Mouse (Mus musculus) CH12.LX (cell line): ENCODE data around the gene Pgap3. TPM values are rescaled to one million over a fixed set of nuclear protein-coding genes. Genes with fewer than 3 reads are reported as not detected.

Source experiments
- DNase-seq: peaks from one replicate; pipeline ENCODE4 v3.0.0-alpha.2; 2013; ENCODE audit errors: extremely low read depth
- H3K27ac ChIP-seq: 2 replicates; pipeline ENCODE4 v1.5.1; 2012; ENCODE audit warnings: low read depth, mild to moderate bottlenecking, control low read depth, moderate library complexity; ENCODE audit not compliant: insufficient read depth
- H3K27me3 ChIP-seq: replicated peaks from 2 replicates; pipeline ENCODE3; 2012; ENCODE audit warnings: inconsistent platforms
- H3K36me3 ChIP-seq, 2 experiments: replicated peaks in 1 of 2; 2 replicates each; pipeline versions ENCODE3 to v1.6.1; 2012; ENCODE audit warnings: inconsistent platforms in 1 of 2, low read length in 1 of 2, mild to moderate bottlenecking in 1 of 2, mixed read lengths in 1 of 2, moderate library complexity in 1 of 2; ENCODE audit not compliant: control insufficient read depth in 1 of 2, insufficient read depth in 1 of 2
- H3K4me1 ChIP-seq, 2 experiments: 2 replicates each; pipeline ENCODE4 v1.6.1; 2012; ENCODE audit warnings: inconsistent platforms in 1 of 2, moderate library complexity in 1 of 2; ENCODE audit not compliant: insufficient read depth in 2 of 2, control insufficient read depth in 1 of 2
- H3K4me2 ChIP-seq: 2 replicates; pipeline ENCODE4 v1.6.1; 2012; ENCODE audit warnings: low read depth, mild to moderate bottlenecking, control low read depth; ENCODE audit not compliant: poor library complexity, insufficient read depth, severe bottlenecking
- H3K4me3 ChIP-seq, 3 experiments: fragments of 150-350 bp in 1 of 3; sonication (generic) in 1 of 3; replicated peaks in 1 of 3; 2 replicates each; pipeline versions ENCODE3 to v1.5.1; 2011 to 2012; ENCODE audit warnings: low read depth in 2 of 3, low read length in 2 of 3, mild to moderate bottlenecking in 2 of 3, moderate library complexity in 2 of 3, control low read depth in 1 of 3, improper control_type of control experiment in 1 of 3, inconsistent platforms in 1 of 3, mixed read lengths in 1 of 3; ENCODE audit not compliant: poor library complexity in 1 of 3
- H3K79me2 ChIP-seq: replicated peaks from 2 replicates; pipeline ENCODE4 v1.6.1; 2012; ENCODE audit warnings: mild to moderate bottlenecking, moderate library complexity; ENCODE audit not compliant: control insufficient read depth, poor library complexity, insufficient read depth, severe bottlenecking; ENCODE audit errors: extremely low read depth
- H3K9ac ChIP-seq: 2 replicates; pipeline ENCODE4 v1.6.1; 2012; ENCODE audit warnings: low read depth, mild to moderate bottlenecking, control low read depth, moderate library complexity; ENCODE audit not compliant: insufficient read depth
- H3K9me3 ChIP-seq: replicated peaks from 2 replicates; pipeline ENCODE3; 2012; ENCODE audit warnings: low read length, inconsistent platforms, mixed read lengths
- BHLHE40 ChIP-seq: IDR thresholded peaks from 2 replicates; pipeline ENCODE4 v1.6.1; 2011; ENCODE audit warnings: mild to moderate bottlenecking, low read depth, low read length, improper control_type of control experiment
- E2F4 ChIP-seq: IDR thresholded peaks from 2 replicates; pipeline ENCODE4 v1.6.1; 2011; ENCODE audit warnings: low read depth, low read length, improper control_type of control experiment; ENCODE audit not compliant: insufficient replicate concordance
- IRF4 ChIP-seq: IDR thresholded peaks from 2 replicates; pipeline ENCODE4 v1.6.1; 2014; ENCODE audit warnings: low read depth, mild to moderate bottlenecking, inconsistent platforms, low read length, improper control_type of control experiment
- JUN ChIP-seq: IDR thresholded peaks from 2 replicates; pipeline ENCODE4 v1.6.1; 2011; ENCODE audit warnings: low read depth, mild to moderate bottlenecking, low read length, improper control_type of control experiment, moderate library complexity; ENCODE audit not compliant: insufficient read depth
- KAT2A ChIP-seq: IDR thresholded peaks from 2 replicates; pipeline ENCODE4 v1.6.1; 2012; ENCODE audit warnings: low read length, improper control_type of control experiment, inconsistent platforms; ENCODE audit not compliant: insufficient replicate concordance
- MAFK ChIP-seq: IDR thresholded peaks from 2 replicates; pipeline ENCODE4 v1.6.1; 2011; ENCODE audit warnings: low read length, improper control_type of control experiment; ENCODE audit not compliant: insufficient replicate concordance
- MAZ ChIP-seq: IDR thresholded peaks from 2 replicates; pipeline ENCODE4 v1.6.1; 2012; ENCODE audit warnings: low read depth, mild to moderate bottlenecking, inconsistent platforms, low read length, improper control_type of control experiment, moderate library complexity
- MEF2A ChIP-seq: IDR thresholded peaks from 2 replicates; pipeline ENCODE4 v1.6.1; 2014; ENCODE audit warnings: low read depth, mild to moderate bottlenecking, inconsistent platforms, low read length, improper control_type of control experiment, borderline replicate concordance
- MXI1 ChIP-seq: IDR thresholded peaks from 2 replicates; pipeline ENCODE4 v1.6.1; 2011; ENCODE audit warnings: mild to moderate bottlenecking, low read depth, low read length, improper control_type of control experiment
- MYC ChIP-seq: IDR thresholded peaks from 2 replicates; pipeline ENCODE4 v1.6.1; 2011; ENCODE audit warnings: low read depth, mild to moderate bottlenecking, improper control_type of control experiment, low read length
- NRF1 ChIP-seq: IDR thresholded peaks from 2 replicates; pipeline ENCODE4 v1.6.1; 2014; ENCODE audit warnings: low read depth, mild to moderate bottlenecking, inconsistent platforms, low read length, improper control_type of control experiment, moderate library complexity
- PAX5 ChIP-seq: IDR thresholded peaks from 2 replicates; pipeline ENCODE4 v1.6.1; 2012; ENCODE audit warnings: low read length, inconsistent platforms, mixed read lengths
- POLR2A ChIP-seq: IDR thresholded peaks from 2 replicates; pipeline ENCODE4 v1.6.1; 2011; ENCODE audit warnings: low read depth, mild to moderate bottlenecking, improper control_type of control experiment, low read length
- POLR2AphosphoS2 ChIP-seq: IDR thresholded peaks from 2 replicates; pipeline ENCODE4 v1.6.1; 2011; ENCODE audit warnings: low read depth, low read length, improper control_type of control experiment
- RAD21 ChIP-seq: IDR thresholded peaks from 2 replicates; pipeline ENCODE4 v1.6.1; 2011; ENCODE audit warnings: low read depth, mild to moderate bottlenecking, low read length, improper control_type of control experiment, moderate library complexity
- RCOR1 ChIP-seq: conservative IDR thresholded peaks from 2 replicates; pipeline ENCODE4 v1.6.1; 2012; ENCODE audit warnings: low read depth, mild to moderate bottlenecking, inconsistent platforms, low read length, improper control_type of control experiment
- SIN3A ChIP-seq: IDR thresholded peaks from 2 replicates; pipeline ENCODE4 v1.6.1; 2012; ENCODE audit warnings: low read length, improper control_type of control experiment, inconsistent platforms
- TBP ChIP-seq: conservative IDR thresholded peaks from 2 replicates; pipeline ENCODE4 v1.6.1; 2011; ENCODE audit warnings: low read depth, low read length, improper control_type of control experiment
- USF2 ChIP-seq: conservative IDR thresholded peaks from 2 replicates; pipeline ENCODE4 v1.6.1; 2011; ENCODE audit warnings: low read depth, low read length, improper control_type of control experiment
- ZC3H11A ChIP-seq: IDR thresholded peaks from 2 replicates; pipeline ENCODE4 v1.6.1; 2012; ENCODE audit warnings: low read depth, mild to moderate bottlenecking, inconsistent platforms, low read length, improper control_type of control experiment
- dilution Hi-C: fragments of 300-500 bp; cut with MboI; formaldehyde crosslinking; loops from 2 replicates; pipeline ENCODE4 v1.14.3; 2020; ENCODE audit warnings: low sequenced_read_pairs; ENCODE audit not compliant: extremely low pct_unique_long_range_greater_than_20kb, extremely low pct_ligation_motif_present
- in situ Hi-C: fragments of 300-500 bp; cut with MboI; formaldehyde crosslinking; loops from 3 replicates; pipeline ENCODE4 v1.14.3; 2019; ENCODE audit warnings: low sequenced_read_pairs, low pct_ligation_motif_present, low pct_unique_long_range_greater_than_20kb, mixed read lengths
- polyA plus RNA-seq: library from polyadenylated mRNA; unstranded; fragments of >175 nt; gene quantifications from 2 replicates; pipeline ENCODE4 v1.2.1, GENCODE M21; 2012; ENCODE audit warnings: low read depth; ENCODE audit not compliant: insufficient read length
- total RNA-seq, 2 experiments: library from RNA; depleted of rRNA; stranded (reverse); fragments of 300-350 nt in 1 of 2; fragments of >200 nt in 1 of 2; gene quantifications; 2 replicates each; pipeline ENCODE4 v1.2.3; 2012 to 2014

Gene Pgap3
- total and polyA plus RNA-seq, 3 experiments, result 3.3 to 6.9 (median 6.5) TPM

DNA sequence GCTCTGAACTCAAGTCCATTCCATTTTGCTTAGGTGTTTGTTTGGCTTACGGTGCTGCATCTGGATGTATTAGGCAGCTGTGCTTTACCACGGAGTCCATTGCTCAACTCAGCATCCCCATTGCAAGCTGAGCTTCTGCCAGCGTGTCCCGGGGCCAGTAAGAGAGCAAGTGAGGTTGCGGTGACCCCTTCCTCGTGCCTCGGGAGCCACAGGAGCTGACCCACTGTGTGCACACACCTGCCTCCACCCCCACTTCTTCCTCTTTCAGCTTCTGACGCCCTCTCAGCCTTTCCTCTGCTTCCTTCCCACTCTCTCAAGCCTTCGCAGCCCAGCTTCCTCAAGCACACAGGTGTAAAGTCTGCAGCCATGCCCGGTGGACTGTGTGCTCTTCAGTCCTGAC is 34.0 kb downstream of the Pgap3 start:
- peaks cover 0 to 55% of the 10 kb centered on the region in 2 experiments for H3K36me3 ChIP-seq
- no peaks in the 10 kb centered on the region for H3K27me3 ChIP-seq
- TF ChIP-seq BHLHE40 (no peak), ZC3H11A (no peak), POLR2A (no peak), RCOR1 (no peak), IRF4 (no peak), NRF1 (no peak), PAX5 (no peak), MAFK (no peak), MEF2A (no peak), E2F4 (no peak)
- no peak overlapping the region for H3K4me2 ChIP-seq
- peaks cover 0 to 11% of the 10 kb centered on the region in 2 experiments; a peak in 2 of 4 replicates for H3K4me1 ChIP-seq
- H3K4me3 ChIP-seq, result no peak overlapping the region
- dilution Hi-C loops (no loop called here), in situ Hi-C loops (no loop called here)
- H3K27ac ChIP-seq, result no peak overlapping the region
- no peaks in the 10 kb centered on the region for H3K9me3 ChIP-seq
- H3K9ac ChIP-seq, result no peak overlapping the region
- no peak for DNase-seq
- no peaks in the 10 kb centered on the region; the same call in 1 of the 2 replicates for H3K79me2 ChIP-seq

DNA sequence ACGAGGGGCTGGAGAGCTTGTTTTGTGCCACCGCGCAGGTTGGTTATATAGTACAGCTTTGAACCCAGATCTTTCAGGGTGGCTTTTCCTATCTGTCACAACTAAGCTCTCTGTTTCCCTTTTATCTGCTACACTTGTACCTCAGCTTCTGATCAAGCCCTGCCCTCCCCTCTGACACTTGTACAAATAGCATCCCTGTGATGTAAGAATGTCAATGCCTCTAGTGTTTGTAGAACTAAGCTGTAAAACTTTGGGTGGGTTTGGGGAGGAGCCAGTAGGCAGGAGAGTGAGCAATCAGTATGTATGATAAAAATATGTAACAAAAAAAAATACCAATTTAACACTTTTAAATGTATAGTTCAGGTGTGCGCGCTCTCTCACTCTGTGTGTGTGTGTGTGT is 35.9 kb downstream of the Pgap3 start:
- in situ Hi-C loops, result no loop called here
- Histone ChIP-seq H3K4me2 (no peak overlapping the region), H3K4me1 (peaks cover 5 to 30% of the 10 kb centered on the region in 2 experiments)

DNA sequence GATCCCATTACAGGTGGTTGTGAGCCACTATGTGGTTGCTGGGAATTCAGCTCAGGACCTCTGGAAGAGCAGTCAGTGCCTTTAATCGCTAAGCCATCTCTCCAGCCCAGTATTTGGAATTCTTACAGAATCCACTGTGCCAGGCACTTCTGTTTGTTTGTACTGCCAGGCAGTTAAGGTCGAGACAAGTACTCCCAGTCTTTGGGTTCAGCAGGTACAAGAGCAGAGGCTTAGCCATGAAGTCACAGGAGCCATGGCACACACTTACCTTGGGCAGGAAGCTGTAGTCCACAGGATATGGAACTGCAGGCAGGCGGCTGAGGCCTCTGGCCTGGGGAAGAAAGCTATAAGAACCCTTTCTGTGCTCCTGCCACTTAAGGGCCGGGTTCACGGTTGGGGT is 36.5 kb downstream of the Pgap3 start:
- peaks cover 0 to 60% of the 10 kb centered on the region in 2 experiments for H3K36me3 ChIP-seq
- in situ Hi-C loops, result no loop called here
- TF ChIP-seq MYC (no peak), POLR2AphosphoS2 (no peak)
- no peaks in the 10 kb centered on the region for H3K27me3 ChIP-seq
- no peak overlapping the region for H3K4me2 ChIP-seq
- peaks cover 11% of the 10 kb centered on the region for H3K79me2 ChIP-seq
- dilution Hi-C loops, result no loop called here
- H3K9ac ChIP-seq, result no peak overlapping the region
- H3K4me3 ChIP-seq, result no peak overlapping the region
- DNase-seq, result no peak
- H3K27ac ChIP-seq, result no peak overlapping the region
- no peaks in the 10 kb centered on the region for H3K9me3 ChIP-seq
- peaks cover 8 to 35% of the 10 kb centered on the region in 2 experiments for H3K4me1 ChIP-seq

More for the DNA sequence above, 35.9 kb downstream of the Pgap3 start:
- Histone ChIP-seq H3K9me3 (no peaks in the 10 kb centered on the region), H3K27ac (no peak overlapping the region), H3K27me3 (no peaks in the 10 kb centered on the region), H3K36me3 (peaks cover 0 to 62% of the 10 kb centered on the region in 2 experiments), H3K4me3 (no peak overlapping the region), H3K79me2 (peaks cover 5% of the 10 kb centered on the region), H3K9ac (no peak overlapping the region)
- TF ChIP-seq KAT2A (no peak), TBP (no peak), NRF1 (no peak), MAZ (no peak), JUN (no peak), MXI1 (no peak), IRF4 (no peak), BHLHE40 (no peak), RCOR1 (no peak), ZC3H11A (no peak), USF2 (no peak), SIN3A (no peak), RAD21 (no peak)
- dilution Hi-C loops, result no loop called here
- DNase-seq, result no peak
